Mouse (Mus musculus) urinary bladder, postnatal 4 days (tissue): ENCODE results near the gene Vps51.
A peak's percentile ranks its signal among the peaks of the same experiment; 100 is the strongest.

Source experiments
- DNase-seq, 2 experiments: peaks; one replicate each; pipeline ENCODE4 v3.0.0; 2021 to 2022; ENCODE audit warnings: low spot score in 2 of 2

Vps51 gene

GRCm38 (mm10) chr19:6079983-6080480 is 3.0 kb upstream of the Vps51 start, which contains the start of gene Tmem262:
TSS of gene Tmem262 (plus strand) at chr19:6080033.
- no peak for DNase-seq

DNA sequence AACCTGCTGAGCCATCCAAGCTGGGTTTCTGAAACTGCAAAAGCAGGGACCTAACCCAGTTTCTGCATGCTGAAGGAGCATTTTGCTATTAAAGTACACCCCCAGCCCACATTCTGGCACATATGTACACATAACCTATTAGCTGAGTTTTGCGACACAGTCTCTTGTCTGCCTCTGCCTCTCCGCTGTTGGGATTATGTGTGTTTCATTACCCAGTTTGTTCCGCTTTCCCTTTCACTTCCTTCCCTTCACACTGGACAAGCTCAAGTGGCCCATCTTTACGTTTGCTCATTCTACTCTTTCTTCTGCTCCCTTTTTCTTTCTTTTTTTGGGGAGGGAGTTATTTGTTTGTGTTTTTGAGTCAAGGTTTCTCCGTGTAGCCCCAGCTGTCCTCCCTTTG is 3.1 kb downstream of the Vps51 start:
- no peak for DNase-seq

GRCm38 (mm10) chr19:6071261-6071660 is 5.8 kb downstream of the Vps51 start:
- DNase-seq: no peak

- no peak for DNase-seq
Measured at GRCm38 (mm10) chr19:6070571-6071250, 6.3 kb downstream of the Vps51 start.

DNA sequence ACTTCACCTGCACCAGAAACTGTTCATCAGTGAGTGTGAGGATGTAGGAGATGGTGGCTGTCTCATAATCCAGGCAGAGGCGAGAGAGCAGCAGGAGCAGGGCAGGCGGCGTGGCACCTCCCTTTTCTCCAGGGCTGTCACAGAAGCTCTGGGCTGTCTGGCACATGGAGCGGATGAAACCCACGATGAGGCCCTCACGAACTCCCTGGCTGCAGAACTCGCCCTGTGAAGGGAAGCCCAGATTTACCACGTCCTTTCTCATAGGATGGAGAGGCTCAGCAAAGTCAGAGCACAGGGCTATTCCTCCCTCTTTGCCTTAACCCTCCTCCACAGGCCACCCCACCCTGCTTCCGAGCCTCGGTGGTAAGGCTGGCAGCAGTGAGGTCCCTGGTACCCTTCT is 7.2 kb downstream of the Vps51 start:
- DNase-seq: no peak

GRCm38 (mm10) chr19:6068951-6069350 is 8.1 kb downstream of the Vps51 start:
- DNase-seq: no peak

DNA sequence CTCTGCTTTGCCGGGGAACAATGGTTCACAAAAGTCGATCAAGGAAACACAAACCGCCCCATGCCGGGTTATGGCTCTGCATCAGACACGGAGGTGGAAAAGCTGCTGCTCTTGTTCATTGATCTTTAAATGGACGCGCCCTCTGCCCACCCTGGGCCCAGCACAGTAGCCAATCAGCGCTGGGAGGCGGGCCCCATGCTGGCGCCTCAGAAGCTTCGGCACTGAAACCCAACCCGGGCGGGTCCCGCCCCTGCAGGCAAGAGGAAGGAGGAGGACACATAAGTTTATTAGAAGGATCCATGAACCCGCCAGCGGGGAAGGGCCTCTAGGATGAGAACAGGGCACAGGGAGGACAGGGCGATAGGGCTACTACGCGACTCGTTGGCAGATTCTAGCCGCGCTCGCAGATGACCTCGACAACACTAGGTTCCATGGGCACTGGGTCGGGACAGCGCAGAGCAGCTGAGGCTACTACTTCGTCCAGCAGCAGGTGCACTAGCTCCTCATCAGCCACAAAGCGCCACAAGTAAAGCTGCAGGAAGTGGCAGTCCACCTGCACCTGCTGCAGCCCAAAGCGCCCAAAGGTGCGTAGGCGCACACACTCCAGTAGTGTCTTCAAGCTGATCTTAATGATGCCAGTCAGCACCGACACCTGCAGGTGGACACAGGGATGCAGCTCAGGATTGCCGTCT is 9.2 kb downstream of the Vps51 start, which contains the start of gene Tm7sf2:
TSS of gene Tm7sf2 (minus strand) at position 650 of the 692 bp plus-strand sequence.
- peak; percentile 93 to 94 for DNase-seq

DNA sequence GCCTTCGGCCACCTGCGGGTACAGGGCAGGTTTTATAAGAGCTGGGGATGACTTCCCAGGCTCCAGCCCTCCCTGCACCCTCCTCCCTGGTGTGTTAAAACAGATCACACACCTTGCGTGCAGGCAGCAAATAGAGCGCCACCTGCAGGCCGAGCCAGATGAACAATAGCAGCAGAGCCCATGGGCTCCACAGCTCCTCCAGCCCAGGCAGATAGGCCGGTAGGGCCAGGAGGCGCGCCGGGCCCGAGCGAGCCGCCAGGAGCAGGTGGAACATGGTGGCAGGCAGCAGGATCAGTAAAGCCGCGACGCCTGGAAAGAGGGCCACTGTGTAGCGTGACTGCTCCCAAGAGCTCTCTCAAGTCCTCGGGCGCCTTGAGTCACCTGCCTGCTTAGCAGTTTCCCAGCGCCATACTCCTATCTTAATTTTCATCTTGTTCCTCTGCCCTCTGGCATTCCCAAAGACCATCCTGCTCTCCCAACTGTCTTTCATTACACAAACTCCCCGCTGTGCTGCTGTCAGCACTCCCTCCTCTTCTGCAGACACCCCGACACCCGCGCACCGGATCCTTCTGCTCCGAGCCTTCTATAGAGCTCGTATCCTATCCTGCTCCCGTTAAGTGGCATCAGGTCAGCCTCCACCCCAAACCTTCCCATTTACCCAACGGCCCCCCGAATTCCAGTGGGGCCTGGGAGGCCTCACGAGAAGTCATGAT is 9.9 kb downstream of the Vps51 start:
- peak; percentile 61 to 84 for DNase-seq

DNA sequence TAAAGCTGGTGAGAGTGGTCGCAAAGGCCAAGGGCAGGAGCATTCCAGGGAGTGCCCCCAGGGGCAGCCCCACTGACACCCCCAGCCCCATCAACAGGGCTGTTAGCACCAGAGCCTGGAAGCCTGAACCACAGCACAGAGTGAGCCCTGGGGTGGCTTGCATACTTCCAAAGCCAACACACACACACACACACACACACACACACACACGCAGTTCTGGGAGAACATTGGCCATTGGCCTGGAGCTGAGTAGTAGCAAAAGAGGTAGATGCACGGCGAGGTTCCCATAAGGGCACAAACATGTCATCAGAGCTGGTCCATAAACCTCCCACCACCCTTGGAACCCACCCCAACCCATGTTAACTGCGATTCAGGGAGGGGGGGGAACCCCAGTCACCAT is 10.5 kb downstream of the Vps51 start:
- no peak for DNase-seq

DNA sequence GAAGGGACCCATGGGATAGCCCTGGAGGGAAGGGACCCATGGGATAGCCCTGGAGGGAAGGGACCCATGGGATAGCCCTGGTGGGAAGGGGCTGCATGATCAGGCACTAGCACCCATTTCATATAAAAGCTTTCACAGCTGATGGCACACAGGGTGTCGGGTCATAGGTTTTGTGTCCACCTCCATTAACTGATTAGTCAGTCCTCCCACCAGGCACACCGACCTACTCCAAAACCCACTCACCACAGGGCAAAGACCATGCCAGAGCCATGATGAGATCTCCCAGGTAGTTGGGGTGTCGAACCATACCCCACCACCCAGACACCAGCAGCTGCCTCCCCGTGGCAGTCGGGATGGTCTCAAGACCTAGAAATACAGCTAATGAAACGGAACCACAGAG is 13.9 kb downstream of the Vps51 start:
- DNase-seq: no peak

DNA sequence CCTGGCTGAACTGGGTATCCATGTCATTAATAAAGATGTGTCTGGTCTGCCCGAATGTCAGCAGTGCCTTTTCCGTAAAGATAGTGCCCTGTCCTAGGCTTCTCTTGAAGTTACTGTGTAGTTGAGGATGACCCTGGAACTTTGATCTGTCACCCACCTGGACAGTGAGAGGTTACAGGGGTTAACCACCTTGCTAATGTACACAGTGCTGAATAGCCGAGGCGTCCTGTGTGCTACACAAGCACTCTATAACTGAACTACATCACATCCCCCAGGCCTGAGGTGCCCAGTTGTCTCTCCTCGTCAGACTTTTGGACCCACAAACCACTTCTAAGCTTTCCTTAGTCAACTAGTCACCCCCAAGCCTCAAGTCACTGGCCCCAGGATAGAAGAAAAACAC is 14.6 kb downstream of the Vps51 start:
- no peak for DNase-seq

DNA sequence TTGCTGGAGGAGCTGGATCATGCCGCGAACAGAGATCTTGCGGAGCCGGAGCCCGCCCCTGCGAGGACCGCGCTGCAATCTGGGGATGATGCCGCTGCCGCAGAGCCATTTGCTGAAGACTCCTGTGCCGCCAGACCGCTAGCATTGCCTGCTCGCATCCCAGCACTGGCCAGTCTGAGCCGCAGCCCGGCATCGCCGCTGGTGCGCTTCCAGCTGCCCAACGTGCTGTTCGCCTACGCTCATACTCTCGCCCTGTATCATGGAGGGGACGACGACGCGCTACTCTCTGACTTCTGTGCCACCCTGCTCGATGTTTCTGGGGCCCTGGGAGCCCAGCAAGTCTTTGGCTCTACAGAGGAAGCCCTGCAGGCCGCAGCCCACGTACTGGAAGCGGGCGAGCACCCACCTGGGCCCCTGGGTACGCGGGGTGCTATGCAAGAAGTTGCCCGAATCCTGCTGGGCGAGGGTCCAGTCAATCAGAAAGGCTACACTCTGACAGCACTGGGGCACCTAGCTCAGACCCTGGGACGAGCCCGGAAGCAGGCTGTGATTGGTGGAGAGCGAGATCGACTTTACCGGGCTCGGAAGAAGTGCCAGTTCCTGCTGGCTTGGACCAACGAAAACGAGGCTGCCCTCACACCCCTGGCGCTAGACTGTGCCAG is 15.3 kb downstream of the Vps51 start:
- DNase-seq: no peak

DNA sequence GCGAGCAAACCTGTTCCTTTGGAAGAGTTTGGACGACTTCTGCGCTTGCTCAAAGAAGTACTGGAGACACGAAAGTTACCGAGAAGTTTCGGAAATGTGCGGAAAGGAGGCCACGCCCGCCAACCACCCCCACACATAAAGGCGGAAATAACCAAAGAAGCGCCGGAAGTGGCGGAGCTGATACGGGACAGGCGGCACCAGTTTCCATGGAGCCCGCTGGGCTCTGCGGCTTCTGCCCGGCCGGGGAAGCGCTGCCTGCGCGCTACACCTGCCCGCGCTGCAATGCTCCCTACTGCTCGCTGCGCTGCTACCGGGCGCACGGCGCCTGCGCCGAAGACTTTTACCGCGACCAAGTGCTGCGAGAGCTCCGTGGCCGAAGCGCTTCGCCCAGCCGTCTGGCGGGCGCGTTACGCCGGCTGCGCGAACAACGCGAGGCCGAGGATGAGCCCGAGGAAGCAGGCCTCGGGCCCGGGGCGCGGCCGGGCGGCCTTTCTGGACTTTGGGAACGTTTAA is 16.0 kb downstream of the Vps51 start, which contains the start of gene Znhit2:
TSS of gene Znhit2 (plus strand) at position 172 of the 513 bp plus-strand sequence.
- DNase-seq: peak; percentile 91

DNA sequence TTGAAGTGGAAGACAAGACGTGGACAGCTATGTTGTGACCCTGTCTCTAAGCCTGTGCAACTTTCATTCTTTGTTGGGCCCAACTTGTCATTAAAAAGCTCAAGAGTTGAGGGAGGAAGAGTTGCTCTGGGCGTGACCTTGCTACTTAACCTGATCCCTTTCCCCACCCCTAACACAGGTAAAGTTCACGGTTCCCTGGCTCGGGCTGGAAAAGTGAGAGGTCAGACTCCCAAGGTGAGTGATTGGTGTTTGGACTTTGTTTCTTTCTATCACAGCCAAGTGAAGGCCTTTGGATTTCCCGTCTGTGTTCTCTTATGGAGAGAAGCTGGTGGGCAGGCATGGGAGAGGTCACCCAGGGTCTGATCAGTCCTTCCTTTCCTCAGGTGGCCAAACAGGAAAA is 18.1 kb downstream of the Vps51 start:
- no peak for DNase-seq

DNA sequence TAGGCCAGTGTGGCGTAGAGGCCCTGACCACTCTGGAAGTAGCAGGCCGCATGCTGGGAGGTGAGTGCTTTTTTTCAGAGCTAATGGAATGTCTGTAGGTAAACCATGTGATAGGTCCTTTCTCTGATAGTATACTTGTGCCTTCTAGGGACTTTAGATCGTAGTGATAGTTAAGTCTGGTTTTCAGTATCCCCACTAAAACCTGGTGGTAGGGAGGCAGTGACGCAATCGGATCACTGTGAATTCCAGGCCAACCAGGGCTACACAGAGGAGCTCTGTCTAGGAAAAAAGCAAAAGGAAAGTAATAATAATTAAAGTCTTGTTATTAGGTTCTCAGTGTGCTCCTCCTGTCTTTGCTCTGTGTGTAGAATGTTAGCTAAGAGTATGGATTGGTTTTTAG is 18.5 kb downstream of the Vps51 start:
- no peak for DNase-seq

GRCm38 (mm10) chr19:6057313-6058096 is 19.5 kb downstream of the Vps51 start, which contains the start of the genes Mrpl49 and Fau:
TSS of gene Mrpl49 (minus strand) at chr19:6057785.
TSS of gene Fau (plus strand) at chr19:6057844.
- DNase-seq: peak; percentile 98 to 99

DNA sequence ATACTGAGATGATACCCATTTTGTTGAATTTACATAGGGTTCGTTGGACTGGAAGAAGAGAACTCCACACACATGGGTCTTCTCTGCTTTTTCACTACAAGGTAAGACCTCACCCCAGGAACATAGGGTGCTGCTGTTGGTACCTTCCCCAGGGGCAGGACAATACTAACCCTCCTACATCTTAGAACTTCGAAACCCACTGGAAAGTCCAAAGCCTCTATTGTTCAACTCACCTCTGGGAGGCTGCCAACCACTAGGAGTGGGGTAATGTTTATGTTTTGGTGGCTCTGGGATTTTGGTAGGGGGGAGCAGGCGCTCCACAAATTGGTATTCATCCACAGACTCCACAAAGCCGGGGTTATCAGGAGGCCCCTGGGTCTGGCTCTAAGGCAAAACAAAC is 20.3 kb downstream of the Vps51 start:
- no peak for DNase-seq

GRCm38 (mm10) chr19:6054296-6054695 is 22.7 kb downstream of the Vps51 start:
- DNase-seq: no peak

- no peak for DNase-seq
Measured at GRCm38 (mm10) chr19:6052516-6052915, 24.5 kb downstream of the Vps51 start.

- no peak for DNase-seq
Measured at GRCm38 (mm10) chr19:6048681-6049410, 28.2 kb downstream of the Vps51 start.
